Mouse (Mus musculus): ENCODE data around the gene Muc15. TPM values are rescaled to one million over a fixed set of nuclear protein-coding genes. Genes with fewer than 3 reads are reported as not detected.

Muc15 gene
- 0.23 TPM for polyA plus RNA-seq (2015; fragmentation: Illumina TruSeq; extraction: RNeasy Lipid Tissue Mini Kit (QIAGEN cat#74804); ENCODE audit: insufficient read depth, low replicate concordance)

GRCm38 (mm10) chr2:110721290-110721753, at the start of gene Muc15:
Muc15 (plus strand) TSS chr2:110721340.

Other genes with a start within 250 kb of the Muc15 start
- gene Slc5a12, start 124.0 kb upstream of the Muc15 start, polyA plus RNA-seq (2015; fragmentation: Illumina TruSeq; extraction: RNeasy Lipid Tissue Mini Kit (QIAGEN cat#74804); ENCODE audit: insufficient read depth, low replicate concordance), result not detected
- not detected for gene Ano3, start 229.6 kb downstream of the Muc15 start, polyA plus RNA-seq (2015; fragmentation: Illumina TruSeq; extraction: RNeasy Lipid Tissue Mini Kit (QIAGEN cat#74804); ENCODE audit: insufficient read depth, low replicate concordance)

Data from spleen, adult 10 weeks (tissue).